ENCODE assay signal across 17 mouse cellular contexts in the genomic region with DNA sequence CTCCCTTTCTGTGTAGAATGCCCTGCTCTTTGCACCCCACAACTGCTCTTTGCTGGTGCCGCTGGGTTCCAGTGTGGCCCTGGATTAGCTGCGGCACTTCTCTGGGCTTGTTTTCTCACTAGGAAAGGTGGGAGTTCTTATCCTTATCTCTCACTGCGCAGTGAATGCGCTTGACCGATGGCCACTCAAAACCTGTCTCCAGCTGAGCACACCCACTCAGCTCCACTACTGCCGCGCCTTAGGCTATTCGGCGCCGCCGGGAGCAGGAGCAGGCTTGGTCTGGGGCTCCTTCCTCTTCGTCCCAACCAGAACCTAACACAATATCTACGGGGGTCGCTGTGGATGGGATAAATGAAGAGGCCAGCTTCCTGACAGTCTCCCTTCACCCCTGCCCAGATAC. TPM values are rescaled to one million over a fixed set of nuclear protein-coding genes. Genes with fewer than 3 reads are reported as not detected.
DNase-seq lines count a peak whose midpoint lies in the region; ATAC-seq lines count a peak whose summit lies in the region.
"Had no signal": no experiment of that assay in that cellular context is flagged by ENCODE, and none has a peak within 500 bp of the region (broad histone marks: within the 10 kb centered on the region; RNA-seq: fewer than 3 reads in every experiment).

No protein-coding gene starts in this region.

- H3K4me2 ChIP-seq in heart, embryonic 12.5 days: peak overlapping the region; percentile 45
- H3K4me2 ChIP-seq in liver, embryonic 12.5 days: peak overlapping the region; percentile 8; the same call in 1 of the 2 replicates
- no peak overlapping the region for H3K4me2 ChIP-seq in intestine, embryonic 16.5 days (ENCODE audit: low read depth, low read length)
- H3K4me2 ChIP-seq: hindbrain, embryonic 14.5 days; limb, embryonic 15.5 days; neural tube, embryonic 12.5 days; stomach, embryonic 15.5 days had no signal

- no peak overlapping the region for H3K27ac ChIP-seq in heart, embryonic 12.5 days (ENCODE audit: poor library complexity, severe bottlenecking)
- no peak overlapping the region for H3K27ac ChIP-seq in liver, embryonic 12.5 days
- no peak overlapping the region; the same call in 1 of the 2 replicates for H3K27ac ChIP-seq in intestine, embryonic 16.5 days (ENCODE audit: low read length)
- H3K27ac ChIP-seq: hindbrain, embryonic 14.5 days; limb, embryonic 15.5 days; neural tube, embryonic 12.5 days; stomach, embryonic 15.5 days had no signal

- 18% methylated on average over 14 of the region's 14 CpGs for WGBS in heart, embryonic 12.5 days
- 51% methylated on average over 14 of the region's 14 CpGs for WGBS in liver, embryonic 12.5 days (ENCODE audit: insufficient replicate concordance)
- 38% methylated on average over 14 of the region's 14 CpGs for WGBS in intestine, embryonic 16.5 days

- peaks cover 17% of the 10 kb centered on the region for H3K4me1 ChIP-seq in heart, embryonic 12.5 days (replicated peaks)
- H3K4me1 ChIP-seq in liver, embryonic 12.5 days: peaks cover 22% of the 10 kb centered on the region
- H3K4me1 ChIP-seq in intestine, embryonic 16.5 days (ENCODE audit: control insufficient read depth, insufficient read depth, low read length): peaks cover 17% of the 10 kb centered on the region

- no peak for ATAC-seq in heart, embryonic 12.5 days (ENCODE audit: insufficient number of reproducible peaks, low FRiP score)
- ATAC-seq in liver, embryonic 12.5 days: no peak
- peak; percentile 46 for ATAC-seq in intestine, embryonic 16.5 days
- ATAC-seq: CD4-positive, CD25-positive, alpha-beta regulatory T cell, adult 4 months had no signal

- H3K36me3 ChIP-seq in heart, embryonic 12.5 days: peaks cover 62% of the 10 kb centered on the region
- H3K36me3 ChIP-seq in liver, embryonic 12.5 days: no peaks in the 10 kb centered on the region
- H3K36me3 ChIP-seq in intestine, embryonic 16.5 days (ENCODE audit: control insufficient read depth, insufficient read depth, low read length): peaks cover 2% of the 10 kb centered on the region; the same call in 1 of the 2 replicates
- H3K36me3 ChIP-seq: neural tube, embryonic 12.5 days; stomach, embryonic 15.5 days had no signal

- intact Hi-C loops in heart, postnatal 36 days (cut with DNase I): no loop called here

- peak overlapping the region; percentile 43 for H3K9ac ChIP-seq in heart, embryonic 12.5 days
- no peak overlapping the region for H3K9ac ChIP-seq in liver, embryonic 12.5 days
- 0 out of 2 replicates have a peak overlapping the region, but pooled peaks have one; percentile 19 for H3K9ac ChIP-seq in intestine, embryonic 16.5 days (ENCODE audit: low read depth, low read length)
- H3K9ac ChIP-seq: hindbrain, embryonic 14.5 days; limb, embryonic 15.5 days; neural tube, embryonic 12.5 days; stomach, embryonic 15.5 days had no signal

- H3K4me3 ChIP-seq in heart, embryonic 12.5 days: peak overlapping the region; percentile 12; the same call in 1 of the 2 replicates
- H3K4me3 ChIP-seq in liver, embryonic 12.5 days: no peak overlapping the region
- no peak overlapping the region for H3K4me3 ChIP-seq in intestine, embryonic 16.5 days (ENCODE audit: low read length)
- H3K4me3 ChIP-seq: limb, embryonic 15.5 days; neural tube, embryonic 12.5 days; stomach, embryonic 15.5 days had no signal

- H3K27me3 ChIP-seq in heart, embryonic 12.5 days (replicated peaks): peaks cover 39% of the 10 kb centered on the region
- peaks cover 37% of the 10 kb centered on the region for H3K27me3 ChIP-seq in liver, embryonic 12.5 days (replicated peaks)
- H3K27me3 ChIP-seq in intestine, embryonic 16.5 days (replicated peaks; ENCODE audit: control insufficient read depth, insufficient read depth, low read length): no peaks in the 10 kb centered on the region
- H3K27me3 ChIP-seq: limb, embryonic 15.5 days; neural tube, embryonic 12.5 days; stomach, embryonic 15.5 days had no signal

- DNase-seq in cerebellum, adult 11 months: peak; percentile 24
- DNase-seq in cerebellum, postnatal 4 days (ENCODE audit: low spot score in 2 of 2): no peak
- no peak for DNase-seq in heart, postnatal 36 days
- no peak for DNase-seq in liver
- no peak for DNase-seq in urinary bladder, adult 18-20 months (ENCODE audit: low spot score in 2 of 2)
- DNase-seq: adrenal gland, adult 2 months; gastrocnemius, postnatal 25 days; lung, postnatal 10 days had no signal

- H3K9me3 ChIP-seq in heart, embryonic 12.5 days (replicated peaks): no peaks in the 10 kb centered on the region
- H3K9me3 ChIP-seq in liver, embryonic 12.5 days (replicated peaks): no peaks in the 10 kb centered on the region
- no peaks in the 10 kb centered on the region for H3K9me3 ChIP-seq in intestine, embryonic 16.5 days (ENCODE audit: control insufficient read depth, low read length)
- H3K9me3 ChIP-seq: limb, embryonic 15.5 days; neural tube, embryonic 12.5 days; stomach, embryonic 15.5 days had no signal

RNA-seq across cellular contexts. Expression of a gene that starts 7.5 kb away (rescaled TPM):
- 65.1 and 68.3 TPM in 2 replicates for polyA plus RNA-seq in heart, embryonic 12.5 days (2016; fragmentation: Nextera tagmentation; extraction: Ambion mirVana)
- 100 to 1,000 TPM; 439 to 481 TPM for total RNA-seq in heart, postnatal 36 days (2021)
- polyA plus RNA-seq in liver, embryonic 12.5 days (2016; fragmentation: Nextera tagmentation; extraction: Ambion mirVana): 10.0 and 11.0 TPM in 2 replicates
- polyA plus RNA-seq in intestine, embryonic 16.5 days (2015; fragmentation: Nextera tagmentation; extraction: Ambion mirVana): 42.2 and 48.2 TPM in 2 replicates

RNA-seq across cellular contexts. Expression of a gene that starts 23.9 kb away (rescaled TPM):
- polyA plus RNA-seq in heart, embryonic 12.5 days (2016; fragmentation: Nextera tagmentation; extraction: Ambion mirVana): 14.8 and 16.5 TPM in 2 replicates
- total RNA-seq in heart, postnatal 36 days (2021): 1 to 10 TPM; 1.2 to 1.3 TPM
- 53.8 and 56.7 TPM in 2 replicates for polyA plus RNA-seq in liver, embryonic 12.5 days (2016; fragmentation: Nextera tagmentation; extraction: Ambion mirVana)
- 13.2 and 13.6 TPM in 2 replicates for polyA plus RNA-seq in intestine, embryonic 16.5 days (2015; fragmentation: Nextera tagmentation; extraction: Ambion mirVana)

RNA-seq across cellular contexts. Expression of a gene that starts 42.8 kb away (rescaled TPM):
- polyA plus RNA-seq in heart, embryonic 12.5 days (2016; fragmentation: Nextera tagmentation; extraction: Ambion mirVana): 10.4 and 12.2 TPM in 2 replicates
- total RNA-seq in heart, postnatal 36 days (2021): 10 to 100 TPM; 46.3 to 50.8 TPM
- polyA plus RNA-seq in liver, embryonic 12.5 days (2016; fragmentation: Nextera tagmentation; extraction: Ambion mirVana): 13.4 and 14.1 TPM in 2 replicates
- 5.2 and 5.6 TPM in 2 replicates for polyA plus RNA-seq in intestine, embryonic 16.5 days (2015; fragmentation: Nextera tagmentation; extraction: Ambion mirVana)

RNA-seq across cellular contexts. Expression of a gene that starts 43.0 kb away (rescaled TPM):
- 11.8 and 12.1 TPM in 2 replicates for polyA plus RNA-seq in heart, embryonic 12.5 days (2016; fragmentation: Nextera tagmentation; extraction: Ambion mirVana)
- total RNA-seq in heart, postnatal 36 days (2021): 10 to 100 TPM; 11.2 to 11.4 TPM
- 2.8 and 3.6 TPM in 2 replicates for polyA plus RNA-seq in liver, embryonic 12.5 days (2016; fragmentation: Nextera tagmentation; extraction: Ambion mirVana)
- polyA plus RNA-seq in intestine, embryonic 16.5 days (2015; fragmentation: Nextera tagmentation; extraction: Ambion mirVana): 35.7 and 39.9 TPM in 2 replicates

RNA-seq across cellular contexts. Expression of a gene that starts 57.5 kb away (rescaled TPM):
- polyA plus RNA-seq in heart, embryonic 12.5 days (2016; fragmentation: Nextera tagmentation; extraction: Ambion mirVana): 20.6 and 26.6 TPM in 2 replicates
- total RNA-seq in heart, postnatal 36 days (2021): 100 to 1,000 TPM; 185 to 189 TPM
- polyA plus RNA-seq in liver, embryonic 12.5 days (2016; fragmentation: Nextera tagmentation; extraction: Ambion mirVana): 0.17 TPM in 1 of 2 replicates, not detected in the other
- 0.26 and 0.36 TPM in 2 replicates for polyA plus RNA-seq in intestine, embryonic 16.5 days (2015; fragmentation: Nextera tagmentation; extraction: Ambion mirVana)
- total RNA-seq: adrenal gland, adult 2 months; monocyte, adult 5-6 weeks had no signal
- polyA plus RNA-seq: CD4-positive, CD25-positive, alpha-beta regulatory T cell, adult 4 months had no signal
